Mouse (Mus musculus) gastrocnemius, adult 2 months (tissue): Measurements from ENCODE around the gene Gm47985. TPM values are rescaled to one million over a fixed set of nuclear protein-coding genes. Genes with fewer than 3 reads are reported as not detected.
"Not testable (repeated sequence)": the region's sequence is repeated elsewhere in the genome, so short reads cannot be mapped to it uniquely, and the experiment has no call there.

ENCODE experiments used
- DNase-seq: peaks from one replicate; pipeline ENCODE4 v3.0.0; 2022
- H3K27ac ChIP-seq: fragments of 200-600 bp; 2 replicates; pipeline ENCODE4 v1.8.1; 2022; ENCODE audit warnings: mild to moderate bottlenecking
- H3K4me3 ChIP-seq: fragments of 200-600 bp; 2 replicates; pipeline ENCODE4 v1.8.1; 2022; ENCODE audit warnings: mild to moderate bottlenecking, moderate library complexity
- CTCF ChIP-seq: fragments of 200-600 bp; IDR thresholded peaks from 2 replicates; pipeline ENCODE4 v1.8.1; 2022; ENCODE audit warnings: antibody characterized with exemption, mild to moderate bottlenecking, moderate library complexity
- intact Hi-C: fragments of 180-260 bp; cut with DNase I; formaldehyde crosslinking; loops from one replicate; pipeline ENCODE4 v1.15.1; 2025
- total RNA-seq, 2 experiments: library from RNA; stranded (reverse); gene quantifications; 2 replicates each; pipeline ENCODE4 v1.2.3; 2021

Gene Gm47985
- total RNA-seq, 2 experiments from 2014 or later: not detected

DNA sequence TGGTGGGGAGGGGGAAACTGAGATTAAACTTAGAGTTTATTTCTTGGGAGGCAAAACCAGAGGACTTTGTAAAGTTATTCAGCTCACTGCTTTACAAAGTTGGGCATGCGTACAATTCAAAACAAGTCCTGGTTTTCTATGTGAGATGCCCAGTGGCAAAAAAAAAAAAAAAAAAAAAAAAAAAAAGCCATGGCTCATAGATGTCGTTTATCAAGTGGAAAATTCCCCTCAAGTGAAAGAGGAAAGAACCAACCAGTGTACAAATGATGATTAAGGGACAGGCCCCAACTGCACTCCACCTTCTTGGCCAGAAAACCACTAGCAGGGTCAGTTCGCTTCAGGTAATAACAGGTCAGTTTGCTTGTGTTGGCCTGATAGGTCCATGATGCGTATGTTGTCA is 6.1 kb downstream of the Gm47985 start:
- intact Hi-C loops: no loop called here
- no peak for DNase-seq
- Histone ChIP-seq H3K27ac (no peak overlapping the region), H3K4me3 (no peak overlapping the region)
- TF ChIP-seq CTCF: no peak

DNA sequence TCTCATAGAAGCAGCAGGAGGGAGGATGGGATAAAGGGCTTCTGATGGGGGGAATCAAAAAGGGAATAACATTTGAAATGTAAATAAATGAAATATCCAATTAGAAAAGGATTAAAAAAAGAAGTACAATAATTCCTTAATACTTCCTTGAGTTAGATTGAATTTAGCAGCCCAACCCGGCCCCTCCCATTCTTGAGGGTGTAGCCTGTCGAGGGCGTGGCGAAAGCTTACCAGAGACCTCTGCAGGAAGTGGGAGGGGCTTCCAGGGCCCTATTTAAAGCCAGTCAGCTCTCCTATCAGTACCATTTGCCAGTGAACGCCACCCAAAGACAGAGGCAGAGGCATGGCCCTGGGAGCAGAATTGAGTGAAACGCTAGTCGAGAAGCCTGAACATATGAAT is 9.7 kb downstream of the Gm47985 start, which contains the start of gene Gm8947:
Gene Gm8947, plus strand, starts transcription at position 302 of the 400 bp plus-strand sequence.
- H3K4me3 ChIP-seq, DNase-seq, H3K27ac ChIP-seq, intact Hi-C loops: not testable (repeated sequence)

GRCm38 (mm10) chr1:151192739-151193138 is 10.4 kb downstream of the Gm47985 start:
- intact Hi-C loops, DNase-seq, H3K4me3 ChIP-seq, H3K27ac ChIP-seq: not testable (repeated sequence)

GRCm38 (mm10) chr1:151195986-151196385 is 13.6 kb downstream of the Gm47985 start:
- intact Hi-C loops, H3K4me3 ChIP-seq, DNase-seq, H3K27ac ChIP-seq: not testable (repeated sequence)

- intact Hi-C loops, H3K4me3 ChIP-seq, DNase-seq, H3K27ac ChIP-seq: not testable (repeated sequence)
Measured at GRCm38 (mm10) chr1:151196690-151197089, 14.4 kb downstream of the Gm47985 start.

GRCm38 (mm10) chr1:151198120-151198519 is 15.8 kb downstream of the Gm47985 start, which contains the start of gene Gm47995:
Gm47995 (plus strand) TSS chr1:151198448.
- not testable (repeated sequence) for DNase-seq

GRCm38 (mm10) chr1:151200620-151201019 is 18.3 kb downstream of the Gm47985 start:
- H3K4me3 ChIP-seq, H3K27ac ChIP-seq, DNase-seq, intact Hi-C loops: not testable (repeated sequence)

More at GRCm38 (mm10) chr1:151198120-151198519, 15.8 kb downstream of the Gm47985 start, which contains the start of gene Gm47995:
- H3K4me3 ChIP-seq, intact Hi-C loops, H3K27ac ChIP-seq: not testable (repeated sequence)

- intact Hi-C loops: not testable (repeated sequence)
Measured at GRCm38 (mm10) chr1:151202771-151203170, 20.4 kb downstream of the Gm47985 start.

DNA sequence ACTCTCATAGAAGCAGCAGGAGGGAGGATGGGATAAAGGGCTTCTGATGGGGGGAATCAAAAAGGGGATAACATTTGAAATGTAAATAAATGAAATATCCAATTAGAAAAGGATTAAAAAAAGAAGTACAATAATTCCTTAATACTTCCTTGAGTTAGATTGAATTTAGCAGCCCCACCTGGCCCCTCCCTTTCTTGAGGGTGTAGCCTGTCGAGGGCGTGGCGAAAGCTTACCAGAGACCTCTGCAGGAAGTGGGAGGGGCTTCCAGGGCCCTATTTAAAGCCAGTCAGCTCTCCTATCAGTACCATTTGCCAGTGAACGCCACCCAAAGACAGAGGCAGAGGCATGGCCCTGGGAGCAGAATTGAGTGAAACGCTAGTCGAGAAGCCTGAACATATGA is 21.5 kb downstream of the Gm47985 start, which contains the start of gene 3110040M04Rik:
Gene 3110040M04Rik, plus strand, starts transcription at position 304 of the 400 bp plus-strand sequence.
- intact Hi-C loops, H3K4me3 ChIP-seq, H3K27ac ChIP-seq, DNase-seq: not testable (repeated sequence)

More at GRCm38 (mm10) chr1:151202771-151203170, 20.4 kb downstream of the Gm47985 start:
- not testable (repeated sequence) for H3K4me3 ChIP-seq, DNase-seq, H3K27ac ChIP-seq

GRCm38 (mm10) chr1:151208493-151208892 is 26.2 kb downstream of the Gm47985 start:
- H3K27ac ChIP-seq, DNase-seq, H3K4me3 ChIP-seq, intact Hi-C loops: not testable (repeated sequence)

DNA sequence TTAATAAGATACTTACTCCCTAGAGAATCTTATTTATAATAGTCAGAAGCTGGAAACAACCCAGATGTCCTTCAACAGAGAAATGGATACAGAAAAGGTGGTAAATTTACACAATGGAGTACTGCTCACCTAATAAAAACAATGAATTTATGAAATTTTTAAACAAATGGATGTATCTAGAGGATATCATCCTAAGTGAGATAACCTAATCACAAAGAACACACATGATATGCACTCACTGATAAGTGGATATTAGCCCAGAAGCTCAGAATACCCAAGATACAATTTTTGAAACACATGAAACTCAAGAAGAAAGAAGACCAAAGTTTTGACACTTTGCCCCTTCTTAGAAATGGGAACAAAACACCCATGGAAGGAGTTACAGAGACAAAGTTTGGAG is 26.6 kb downstream of the Gm47985 start:
- H3K27ac ChIP-seq, DNase-seq, intact Hi-C loops, H3K4me3 ChIP-seq: not testable (repeated sequence)

DNA sequence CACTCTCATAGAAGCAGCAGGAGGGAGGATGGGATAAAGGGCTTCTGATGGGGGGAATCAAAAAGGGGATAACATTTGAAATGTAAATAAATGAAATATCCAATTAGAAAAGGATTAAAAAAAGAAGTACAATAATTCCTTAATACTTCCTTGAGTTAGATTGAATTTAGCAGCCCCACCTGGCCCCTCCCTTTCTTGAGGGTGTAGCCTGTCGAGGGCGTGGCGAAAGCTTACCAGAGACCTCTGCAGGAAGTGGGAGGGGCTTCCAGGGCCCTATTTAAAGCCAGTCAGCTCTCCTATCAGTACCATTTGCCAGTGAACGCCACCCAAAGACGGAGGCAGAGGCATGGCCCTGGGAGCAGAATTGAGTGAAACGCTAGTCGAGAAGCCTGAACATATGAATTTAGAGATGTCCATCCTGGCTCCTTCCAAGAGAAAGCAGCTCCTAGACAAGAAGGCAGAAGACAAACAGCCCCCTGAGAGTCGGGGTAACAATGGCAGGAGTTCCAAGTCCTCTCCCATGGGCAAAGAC is 27.6 kb downstream of the Gm47985 start, which contains the start of gene Gm47996:
Gene Gm47996, plus strand, starts transcription at position 308 of the 532 bp plus-strand sequence.
- DNase-seq, intact Hi-C loops, H3K27ac ChIP-seq, H3K4me3 ChIP-seq: not testable (repeated sequence)

DNA sequence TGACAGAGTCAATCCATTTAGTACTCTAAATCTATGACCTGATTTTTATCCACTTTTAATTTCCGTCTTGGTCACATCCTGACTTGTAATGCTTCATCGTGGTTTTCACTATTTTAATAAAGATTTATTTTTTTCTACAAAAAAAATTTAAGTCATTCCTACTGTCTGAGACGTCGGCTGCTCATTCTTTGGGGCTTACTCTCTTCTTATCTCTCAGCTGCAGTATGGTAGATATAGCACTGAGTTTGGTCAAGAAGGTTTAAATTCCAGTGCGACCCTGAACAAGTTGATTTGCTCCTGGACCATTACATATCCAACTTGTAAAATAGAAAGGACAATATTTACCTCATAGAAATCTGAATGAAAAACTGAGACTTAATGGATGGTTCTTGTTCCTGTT is 29.3 kb downstream of the Gm47985 start:
- DNase-seq, H3K4me3 ChIP-seq, H3K27ac ChIP-seq, intact Hi-C loops: not testable (repeated sequence)

DNA sequence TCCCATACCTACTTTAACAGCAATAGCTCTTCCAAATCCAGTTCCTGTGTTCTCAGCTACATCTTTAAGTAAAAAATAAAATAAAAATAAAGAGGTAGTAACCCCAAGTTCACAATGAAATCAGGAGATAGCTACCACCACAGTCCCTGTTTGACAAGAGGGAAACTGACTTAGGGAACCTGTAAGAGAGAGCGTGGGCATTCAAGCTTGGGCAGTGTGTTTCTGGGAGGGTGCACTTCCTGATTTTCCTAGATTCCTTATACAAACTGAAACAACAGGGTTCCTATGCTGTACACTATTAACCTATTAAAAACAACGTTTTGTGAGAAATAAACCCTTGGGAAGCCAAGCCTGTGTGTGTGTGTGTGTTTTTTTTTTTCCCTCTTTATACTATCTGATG is 32.5 kb downstream of the Gm47985 start:
- intact Hi-C loops: no loop called here
- no peak for TF ChIP-seq CTCF
- no peak overlapping the region for H3K4me3 ChIP-seq
- DNase-seq: no peak
- H3K27ac ChIP-seq: no peak overlapping the region
